Mouse (Mus musculus) kidney, embryonic 16.5 days (tissue): ENCODE measurements at regions not wholly inside any gene's neighbourhood (a gene's known extent, or its start where the extent isn't known, plus 50 kb on each side); places are given as distances from the start of the nearest gene placed in this dataset.

Source experiments
- ATAC-seq: fragments of 200-750 bp; cut with Nextera tagmentation; 2 replicates; pipeline ENCODE4 v1.8.0; 2017; ENCODE audit warnings: moderate TSS enrichment; ENCODE audit not compliant: low FRiP score, low TSS enrichment
- H3K27ac ChIP-seq: fragments of 300-500 bp; sonication (generic); 2 replicates; pipeline ENCODE4 v1.5.1; 2014; ENCODE audit warnings: low read length
- H3K27me3 ChIP-seq: fragments of 300-500 bp; sonication (generic); 2 replicates; pipeline ENCODE4 v1.6.1; 2014; ENCODE audit warnings: low read length, control low read depth, mixed read lengths; ENCODE audit not compliant: insufficient read depth
- H3K36me3 ChIP-seq: fragments of 300-500 bp; sonication (generic); 2 replicates; pipeline ENCODE4 v1.6.1; 2014; ENCODE audit warnings: low read length, control low read depth, mixed read lengths; ENCODE audit not compliant: insufficient read depth
- H3K4me1 ChIP-seq: fragments of 300-500 bp; sonication (generic); 2 replicates; pipeline ENCODE4 v1.6.1; 2014; ENCODE audit warnings: low read length, control low read depth, mixed read lengths; ENCODE audit not compliant: insufficient read depth
- H3K4me2 ChIP-seq: fragments of 300-500 bp; sonication (generic); replicated peaks from 2 replicates; pipeline ENCODE4 v1.6.1; 2014; ENCODE audit warnings: low read depth, low read length
- H3K4me3 ChIP-seq: fragments of 300-500 bp; sonication (generic); 2 replicates; pipeline ENCODE4 v1.5.1; 2014; ENCODE audit warnings: mild to moderate bottlenecking, low read length
- H3K9ac ChIP-seq: fragments of 300-500 bp; sonication (generic); replicated peaks from 2 replicates; pipeline ENCODE4 v1.6.1; 2014; ENCODE audit warnings: low read length
- H3K9me3 ChIP-seq: fragments of 300-500 bp; sonication (generic); 2 replicates; pipeline ENCODE4 v1.6.1; 2016; ENCODE audit warnings: low read length, control low read depth
- WGBS: fragments of 180-500 bp; shearing (Covaris S2); extraction: QIAGEN DNeasy Blood & Tissue Kit; methylation state at CpG from one replicate; pipeline ENCODE4 v1.1.7; 2014; 5-methylcytosine and 5-hydroxymethylcytosine counted together

DNA sequence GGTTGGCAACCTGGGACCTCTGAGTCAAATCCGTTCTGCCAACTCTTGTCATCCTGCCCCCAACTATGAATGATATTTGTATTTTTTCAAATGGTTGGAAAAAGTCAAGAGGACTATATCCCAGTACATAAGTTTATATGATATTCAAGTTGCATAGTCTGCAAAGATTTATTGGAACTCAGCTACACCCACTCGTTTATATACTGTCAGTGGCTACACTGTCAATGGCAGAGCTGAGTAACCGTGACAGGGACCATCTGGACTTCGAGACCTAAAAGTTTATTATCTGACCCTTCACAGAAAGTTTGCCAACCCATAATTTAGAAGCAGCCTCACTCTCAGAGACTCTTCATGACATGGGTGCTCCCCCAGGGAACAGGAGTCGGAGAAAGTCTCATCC is 107.7 kb upstream of the Hand2 start:
- Histone ChIP-seq H3K9me3 (no peaks in the 10 kb centered on the region), H3K4me3 (no peak overlapping the region), H3K27me3 (no peaks in the 10 kb centered on the region), H3K9ac (no peak overlapping the region), H3K36me3 (no peaks in the 10 kb centered on the region), H3K4me2 (no peak overlapping the region), H3K4me1 (0 out of 2 replicates have a peak, but pooled peaks cover 3% of the 10 kb centered on the region), H3K27ac (no peak overlapping the region)
- 29% methylated on average over 5 of the region's 5 CpGs for WGBS
- peak; percentile 12; the same call in 1 of the 2 replicates for ATAC-seq

DNA sequence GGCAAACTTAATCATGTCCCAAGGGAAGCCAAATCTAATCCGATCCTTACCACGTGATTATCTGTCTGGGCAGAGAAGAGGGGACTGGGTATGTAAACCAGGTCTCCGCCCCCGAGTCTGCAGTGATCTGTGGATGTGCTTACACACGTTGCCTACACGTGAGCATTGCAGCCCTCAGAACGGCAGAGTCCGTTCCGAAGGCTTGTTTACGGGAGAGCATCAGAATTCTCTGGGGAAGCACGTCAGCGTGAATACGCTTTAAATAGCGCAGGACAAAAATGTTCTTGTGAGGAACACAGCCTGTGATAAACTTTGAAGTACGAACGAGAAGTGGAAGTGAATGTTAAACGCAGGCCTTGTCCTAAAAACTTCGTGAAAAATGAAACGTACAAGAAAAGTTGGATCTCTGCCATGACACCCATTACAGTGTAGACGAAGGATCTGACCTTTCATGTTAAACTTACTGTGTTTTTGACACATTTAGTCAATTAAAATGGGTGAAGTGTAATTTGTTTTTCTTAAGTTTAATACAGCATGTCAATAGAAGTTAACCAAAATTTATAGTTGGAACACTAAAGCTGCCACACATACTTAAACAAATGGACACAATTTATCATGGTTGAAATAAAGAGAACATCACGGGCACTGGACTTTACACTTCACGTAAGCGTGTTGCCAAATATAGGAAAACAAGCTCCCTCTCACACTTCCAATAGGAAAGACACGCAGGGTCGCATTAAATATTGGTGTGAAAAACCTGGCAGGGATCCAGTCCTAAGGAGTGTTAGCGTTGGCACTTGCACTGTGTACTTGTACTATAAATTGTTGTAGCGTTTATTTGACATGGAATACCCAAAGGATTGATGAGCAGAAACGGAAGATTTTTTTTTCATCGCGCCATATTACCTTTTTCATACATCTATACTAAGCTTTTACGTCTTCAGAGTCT is 106.5 kb upstream of the Hand2 start:
- H3K9me3 ChIP-seq: no peaks in the 10 kb centered on the region
- no peak overlapping the region for H3K9ac ChIP-seq
- H3K4me3 ChIP-seq: peak overlapping the region; percentile 19; the same call in 1 of the 2 replicates
- 0 out of 2 replicates have a peak, but pooled peaks cover 3% of the 10 kb centered on the region for H3K4me1 ChIP-seq
- ATAC-seq: no peak
- H3K36me3 ChIP-seq: no peaks in the 10 kb centered on the region
- H3K27me3 ChIP-seq: no peaks in the 10 kb centered on the region
- peak overlapping the region; percentile 33 for H3K4me2 ChIP-seq
- WGBS: 45% methylated on average over 31 of the region's 31 CpGs
- no peak overlapping the region for H3K27ac ChIP-seq

DNA sequence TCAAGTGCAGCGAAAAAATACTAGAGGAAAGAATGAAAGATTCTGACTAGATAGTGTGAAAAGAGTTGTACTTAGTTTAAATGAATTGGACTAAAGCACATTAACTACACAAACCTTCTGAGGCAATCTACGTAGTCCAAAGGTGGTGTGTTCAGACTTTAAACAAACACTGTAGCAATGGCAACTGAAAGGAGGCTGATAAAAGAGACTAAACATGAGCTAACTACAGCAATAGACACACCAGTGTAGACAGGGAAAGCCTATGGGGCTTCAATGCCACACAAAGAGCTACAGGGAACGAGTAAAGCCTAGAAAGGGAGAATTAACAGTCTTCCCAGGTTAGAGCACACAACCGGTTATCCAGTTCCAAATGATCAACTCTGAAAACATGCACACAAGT is 90.2 kb upstream of the Hand2 start:
- Histone ChIP-seq H3K4me2 (no peak overlapping the region), H3K9ac (no peak overlapping the region), H3K36me3 (no peaks in the 10 kb centered on the region), H3K4me3 (no peak overlapping the region), H3K9me3 (no peaks in the 10 kb centered on the region), H3K27me3 (no peaks in the 10 kb centered on the region), H3K27ac (no peak overlapping the region), H3K4me1 (no peaks in the 10 kb centered on the region)
- 80% methylated on average over 4 of the region's 4 CpGs for WGBS
- ATAC-seq: no peak

DNA sequence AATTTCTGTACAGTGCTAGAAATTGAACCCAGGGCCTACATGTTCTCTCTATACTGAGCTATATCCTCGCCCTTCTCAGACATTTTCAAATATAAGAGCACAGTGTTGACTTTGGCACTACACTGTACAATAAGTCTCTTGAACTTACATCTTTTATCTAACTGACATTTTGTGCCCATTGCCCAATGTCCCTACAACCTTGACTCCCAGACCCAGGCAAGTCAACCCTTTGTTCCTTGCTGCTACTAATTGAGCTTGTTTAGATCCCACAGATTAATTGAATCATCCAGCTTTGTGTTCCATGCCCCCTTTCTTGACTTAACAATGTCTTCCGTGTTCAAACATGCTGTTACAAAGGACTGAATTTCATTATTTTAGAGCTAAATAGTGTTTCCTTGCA is 78.5 kb upstream of the Hand2 start:
- Histone ChIP-seq H3K9me3 (no peaks in the 10 kb centered on the region), H3K4me1 (no peaks in the 10 kb centered on the region), H3K36me3 (no peaks in the 10 kb centered on the region), H3K27me3 (no peaks in the 10 kb centered on the region), H3K27ac (no peak overlapping the region), H3K9ac (no peak overlapping the region), H3K4me2 (no peak overlapping the region), H3K4me3 (no peak overlapping the region)
- ATAC-seq: no peak
- 70% methylated on average over 2 of the region's 2 CpGs for WGBS

DNA sequence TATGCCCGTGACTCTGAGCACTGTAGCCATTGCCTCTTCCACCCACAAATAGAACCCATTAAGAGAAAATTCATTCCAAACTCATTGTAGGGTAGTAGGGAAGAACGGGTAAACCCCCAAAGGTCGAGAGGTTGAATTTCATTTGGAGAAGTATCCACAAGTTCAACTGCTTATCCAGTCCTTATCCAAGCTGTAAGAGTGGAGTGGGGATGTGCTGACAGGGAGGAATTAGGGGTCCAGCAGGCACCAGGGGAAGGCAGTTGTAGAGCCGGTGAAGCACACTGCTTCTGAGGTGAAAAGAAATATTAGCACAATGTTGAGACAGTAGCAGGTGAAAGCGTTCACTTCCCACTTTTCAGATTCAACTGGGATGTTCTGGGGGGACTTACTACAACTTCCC is 71.7 kb upstream of the Hand2 start:
- no peak for ATAC-seq
- WGBS: 75% methylated on average over 5 of the region's 5 CpGs
- no peaks in the 10 kb centered on the region for H3K36me3 ChIP-seq
- H3K27ac ChIP-seq: no peak overlapping the region
- H3K4me2 ChIP-seq: no peak overlapping the region
- H3K9ac ChIP-seq: no peak overlapping the region
- H3K4me1 ChIP-seq: no peaks in the 10 kb centered on the region
- H3K4me3 ChIP-seq: no peak overlapping the region
- H3K27me3 ChIP-seq: 0 out of 2 replicates have a peak, but pooled peaks cover 1% of the 10 kb centered on the region
- H3K9me3 ChIP-seq: no peaks in the 10 kb centered on the region
